Mouse (Mus musculus): ENCODE measurements around the gene Elp4.
A peak's percentile ranks its signal among the peaks of the same experiment; 100 is the strongest.

The Elp4 gene

DNA sequence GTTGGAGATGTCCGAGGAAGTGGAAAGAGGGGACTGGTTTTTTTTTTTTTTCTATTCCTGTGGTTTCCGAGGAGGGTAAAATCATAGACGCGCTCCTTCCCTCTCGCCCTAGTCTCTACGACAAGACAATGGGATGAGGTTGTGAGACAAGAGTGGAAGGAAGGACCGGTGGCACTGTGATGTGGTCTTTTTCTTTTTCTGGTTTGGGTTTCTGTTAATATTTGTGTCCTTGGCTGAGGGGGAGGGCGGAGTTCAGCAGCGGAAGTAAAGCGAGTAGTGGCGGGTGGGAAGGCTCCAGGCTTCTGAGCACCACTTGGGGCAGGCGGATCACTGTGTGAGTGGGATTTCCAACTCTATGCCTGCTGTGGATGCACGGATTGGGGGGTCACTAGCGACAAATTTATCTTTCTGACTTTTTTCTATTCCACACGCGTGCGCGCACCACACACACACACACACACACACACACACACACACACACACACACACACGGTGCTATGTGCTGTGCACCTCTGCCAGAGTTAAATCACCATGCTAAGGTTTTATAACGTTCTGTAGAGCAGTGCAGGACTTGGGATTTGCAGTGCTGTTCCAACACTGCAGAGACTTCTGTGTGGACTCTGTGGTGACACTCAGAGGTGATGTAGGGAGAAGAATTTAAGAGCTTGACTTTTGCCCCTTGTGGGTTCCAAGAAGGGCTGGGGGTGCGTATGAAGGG is 221.6 kb downstream of the Elp4 start:
- DNase-seq (ENCODE audit: low spot score in 2 of 2) = no peak

DNA sequence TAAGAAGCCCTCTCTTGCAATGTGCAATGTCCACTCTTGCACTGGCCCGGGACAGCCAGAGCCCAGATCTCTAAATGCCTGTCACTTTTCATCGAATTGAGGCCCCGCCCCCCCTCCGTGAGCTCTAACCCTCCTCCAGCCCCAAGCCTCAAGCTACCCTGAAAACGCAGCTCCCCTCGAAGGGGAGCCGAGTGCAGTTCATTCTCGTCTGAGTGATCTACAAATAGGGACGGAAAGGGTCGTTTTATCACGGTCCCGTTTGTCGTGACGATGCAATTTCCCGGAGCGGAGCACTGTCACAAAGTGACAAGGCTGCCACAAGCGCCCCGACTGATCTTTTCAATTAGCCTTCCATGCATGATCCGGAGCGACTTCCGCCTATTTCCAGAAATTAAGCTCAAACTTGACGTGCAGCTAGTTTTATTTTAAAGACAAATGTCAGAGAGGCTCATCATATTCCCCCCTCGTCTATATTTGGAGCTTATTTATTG is 222.3 kb downstream of the Elp4 start:
- no peak for DNase-seq (ENCODE audit: low spot score in 2 of 2)

DNA sequence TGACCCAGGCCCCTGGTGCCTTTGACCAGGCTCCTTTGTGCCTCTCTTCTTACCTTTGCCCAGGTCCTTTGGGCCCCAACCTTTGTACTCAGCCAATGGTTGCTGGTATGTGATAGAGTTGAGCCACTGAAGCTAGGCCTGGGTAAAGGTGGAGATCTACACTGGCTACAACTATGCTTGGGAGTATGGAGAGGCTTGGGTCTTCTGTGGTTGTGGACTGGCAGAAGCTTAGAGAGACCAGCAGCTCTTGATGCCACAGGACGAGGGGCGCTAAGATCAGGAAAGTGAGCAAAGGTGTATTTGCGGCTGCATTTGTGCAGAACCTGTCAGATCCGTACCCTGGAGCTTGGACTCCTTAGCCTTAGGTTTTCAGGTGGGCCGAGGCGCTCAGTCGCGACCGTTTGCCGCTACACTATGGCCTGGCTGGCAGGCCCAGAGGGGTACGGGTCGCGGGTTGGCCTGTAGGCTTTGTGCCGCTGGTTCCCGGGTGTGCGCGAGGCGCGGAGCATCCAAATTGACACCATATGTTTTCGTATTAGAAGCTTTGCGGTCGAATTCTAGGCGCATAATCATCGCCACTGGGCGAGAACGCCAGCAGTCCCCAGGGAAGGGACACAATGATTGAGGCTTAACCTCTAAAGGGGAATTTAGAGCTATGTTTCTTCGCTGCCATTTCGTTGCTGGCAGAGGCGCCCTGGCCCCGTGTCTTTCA is 223.2 kb downstream of the Elp4 start:
- DNase-seq (ENCODE audit: low spot score in 2 of 2) = no peak

DNA sequence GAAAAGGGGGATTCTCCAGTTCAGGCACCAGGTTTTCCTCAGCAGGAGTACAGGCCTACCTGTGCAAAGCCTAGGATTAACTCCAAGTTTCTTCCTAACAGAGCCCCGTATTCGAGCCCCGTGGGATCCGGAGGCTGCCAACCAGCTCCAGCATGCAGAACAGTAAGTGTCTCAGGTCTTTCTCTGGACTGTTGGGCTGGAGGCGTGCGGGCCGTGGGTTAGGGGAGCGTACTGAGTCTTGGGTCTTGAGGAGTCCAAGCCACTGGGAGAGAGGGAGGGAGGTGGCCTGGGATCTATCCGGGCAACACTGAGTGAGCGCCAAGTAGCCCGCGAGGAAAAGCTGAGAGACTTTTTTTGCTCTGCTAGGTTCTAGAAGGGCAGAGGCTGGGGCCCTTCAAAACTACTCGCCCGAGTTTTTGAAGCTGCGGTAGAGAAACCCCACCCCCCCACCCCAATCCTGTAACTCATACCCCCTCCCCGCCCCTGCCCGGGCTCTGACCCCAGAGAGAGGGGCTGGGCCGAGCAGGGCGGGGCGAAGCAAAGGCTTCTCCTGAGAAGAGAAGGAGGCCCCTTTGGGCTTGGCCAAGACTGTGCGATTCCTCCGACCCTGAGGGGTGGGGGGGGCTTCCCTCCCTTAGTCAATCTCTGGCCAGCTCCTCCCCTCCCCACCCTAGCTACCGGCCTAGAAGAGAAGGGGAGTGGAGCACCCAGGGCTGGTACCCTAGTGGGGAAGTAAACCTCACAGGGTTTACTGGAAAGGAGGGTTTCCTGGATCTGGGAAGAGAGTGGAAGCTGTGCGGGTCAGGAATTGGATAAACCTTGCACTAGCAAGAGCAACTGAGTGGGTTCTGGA is 224.0 kb downstream of the Elp4 start:
- DNase-seq (ENCODE audit: low spot score in 2 of 2) = no peak

DNA sequence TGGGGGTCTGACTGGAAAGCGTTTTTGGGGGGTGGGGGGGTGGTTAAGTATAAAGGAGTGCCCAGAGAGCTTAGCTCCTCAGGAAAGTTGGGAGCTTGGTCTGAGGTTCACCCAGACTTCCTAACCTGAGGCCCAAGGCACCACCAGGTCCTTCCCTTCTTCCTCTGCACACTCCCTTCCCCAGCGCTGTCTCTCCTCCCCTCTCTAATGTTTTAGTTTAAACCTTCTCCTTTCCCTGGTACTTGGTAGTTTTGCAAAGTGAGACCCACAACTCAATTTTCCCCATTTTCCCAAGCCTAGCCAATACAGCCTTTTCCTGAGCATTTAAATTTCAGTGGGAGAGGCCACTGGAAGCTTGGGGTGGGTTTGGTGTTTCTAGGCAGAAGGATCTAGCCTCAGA is 225.0 kb downstream of the Elp4 start:
- no peak for DNase-seq (ENCODE audit: low spot score in 2 of 2)

DNA sequence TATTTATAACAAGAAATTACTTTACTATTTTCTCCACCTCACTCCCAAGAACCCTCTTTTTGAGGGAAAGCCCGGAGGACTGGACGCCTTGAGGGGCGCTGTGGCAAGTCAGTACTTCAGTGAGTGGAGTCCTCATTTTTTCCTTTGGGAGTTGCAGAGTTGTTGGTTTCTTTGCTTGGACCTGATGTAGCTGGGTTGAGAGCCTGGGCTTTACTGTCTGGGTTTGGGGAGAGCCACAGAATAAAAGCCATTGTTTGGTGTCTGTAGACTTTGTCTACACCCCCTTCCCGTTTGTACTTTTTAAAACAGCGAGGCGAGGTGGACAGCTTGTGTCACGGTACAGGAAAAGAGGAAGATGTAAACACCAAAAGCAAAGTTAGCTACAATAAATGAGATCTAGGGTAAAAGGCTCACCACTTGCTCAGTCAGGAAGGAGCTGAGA is 225.5 kb downstream of the Elp4 start:
- no peak for DNase-seq (ENCODE audit: low spot score in 2 of 2)

DNA sequence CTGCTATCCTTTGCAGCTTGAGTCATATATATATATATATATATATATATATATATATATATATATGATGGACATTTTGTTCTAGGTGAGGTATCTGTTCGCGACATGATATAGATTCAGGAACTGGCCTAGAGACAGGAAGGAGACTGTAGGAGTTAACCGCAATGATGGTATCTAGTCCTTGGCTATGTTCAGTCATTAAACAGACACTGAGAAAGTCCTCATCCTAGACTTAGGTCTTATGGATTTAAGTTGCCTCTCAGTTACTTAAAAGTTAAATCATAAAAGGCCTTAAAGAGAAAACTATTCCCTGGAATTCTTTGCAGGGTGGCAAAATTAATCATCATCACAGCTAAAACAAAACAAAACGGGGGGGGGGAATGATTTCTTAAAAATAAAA is 226.1 kb downstream of the Elp4 start:
- no peak for DNase-seq (ENCODE audit: low spot score in 2 of 2)

DNA sequence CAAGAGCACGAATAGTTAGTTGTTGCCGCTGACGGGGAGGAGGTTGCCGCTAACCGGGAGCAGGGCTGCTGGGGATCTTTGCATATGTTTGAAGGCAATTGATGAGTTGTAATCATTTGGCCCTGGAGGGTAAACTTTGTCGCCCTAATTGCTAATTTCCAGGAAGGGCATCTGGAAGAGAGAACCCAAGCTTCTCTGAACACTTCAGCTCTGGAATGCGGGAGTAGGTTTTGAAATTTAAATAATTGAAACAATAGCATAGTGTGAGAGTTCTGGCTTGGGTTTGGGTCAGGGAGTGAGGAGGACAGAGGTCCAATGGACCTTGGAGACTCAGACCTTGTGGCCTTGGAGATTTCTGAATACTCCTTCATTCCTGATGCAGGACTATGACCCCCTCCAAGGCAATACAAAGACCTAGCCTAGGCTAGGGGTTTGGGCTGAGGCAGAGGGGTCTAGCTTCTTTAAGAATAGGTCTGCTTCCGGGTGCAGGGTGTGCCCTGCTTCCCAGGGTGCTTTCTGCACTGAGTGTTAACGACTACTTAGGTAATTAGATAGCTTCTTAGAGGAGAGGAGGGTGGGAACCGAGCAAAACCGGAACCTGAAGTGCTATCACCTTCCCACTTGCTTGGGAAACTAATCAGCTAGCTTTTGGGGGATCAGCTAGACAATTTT is 226.8 kb downstream of the Elp4 start:
- DNase-seq (ENCODE audit: low spot score in 2 of 2) = no peak

DNA sequence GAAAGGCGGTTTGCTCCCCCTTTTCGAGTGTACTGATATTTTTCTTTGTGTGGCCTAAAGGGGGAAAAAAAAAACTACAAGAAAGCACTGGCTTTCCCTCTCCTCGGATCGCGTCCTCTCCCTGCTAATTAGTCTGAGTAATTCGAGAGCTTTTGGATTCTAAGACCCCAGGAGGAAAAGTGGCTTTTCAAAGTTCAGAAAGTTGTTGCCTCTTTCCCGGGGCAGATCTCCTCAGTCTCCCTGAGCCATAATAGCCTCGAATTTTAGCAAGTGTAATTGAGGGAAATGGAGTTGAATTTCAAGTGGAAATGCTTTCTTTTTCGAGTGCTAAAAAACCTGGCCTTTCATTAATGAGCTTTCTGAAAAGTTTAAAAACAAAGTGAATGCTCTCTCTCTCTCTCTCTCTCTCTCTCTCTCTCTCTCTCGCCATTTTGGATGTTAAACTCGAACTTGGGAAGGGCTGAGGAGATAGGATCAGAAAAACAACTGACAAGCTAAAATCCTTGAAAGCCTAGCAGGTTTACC is 227.4 kb downstream of the Elp4 start:
- no peak for DNase-seq (ENCODE audit: low spot score in 2 of 2)

DNA sequence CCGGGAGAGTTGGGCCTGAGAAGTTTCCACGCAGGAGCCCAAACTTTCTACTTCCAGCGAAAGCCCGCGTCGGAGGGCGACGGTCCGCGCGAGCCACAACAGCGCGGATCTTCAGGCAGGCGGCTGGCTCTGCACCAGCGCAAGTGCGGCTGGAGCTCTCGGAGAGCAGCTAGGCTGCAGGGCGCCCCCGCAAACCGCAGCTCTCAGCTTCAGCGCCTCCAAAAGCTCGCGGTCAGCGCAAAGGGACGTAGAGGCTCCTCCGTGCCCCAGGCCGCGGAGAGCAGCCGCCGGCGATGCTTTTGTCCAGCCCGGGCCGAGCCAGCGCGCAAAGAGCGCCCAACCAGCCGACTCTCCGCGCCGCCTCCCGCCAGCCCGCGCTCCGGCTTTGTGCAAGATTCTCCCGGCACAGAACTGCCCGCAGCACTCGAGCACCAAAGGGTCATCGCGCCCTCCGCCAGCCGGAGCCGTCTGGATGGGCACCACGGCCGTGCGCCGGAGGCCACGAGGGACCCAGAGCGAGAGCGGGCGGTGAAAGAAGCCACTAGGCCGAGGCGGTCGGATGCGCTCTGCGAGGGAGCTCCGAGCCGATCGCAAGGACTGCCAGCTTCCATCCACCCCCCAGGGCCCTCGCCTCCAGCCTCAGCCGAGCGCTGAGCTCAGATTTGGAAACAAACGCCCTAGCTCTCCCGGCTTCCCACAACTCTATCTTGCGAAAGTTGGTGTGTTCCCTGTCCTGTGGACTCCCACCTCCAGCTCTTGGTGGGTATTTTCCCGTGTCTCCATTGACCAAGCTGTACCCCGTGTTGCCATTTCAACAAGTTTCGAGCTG is 228.1 kb downstream of the Elp4 start:
- no peak for DNase-seq (ENCODE audit: low spot score in 2 of 2)

DNA sequence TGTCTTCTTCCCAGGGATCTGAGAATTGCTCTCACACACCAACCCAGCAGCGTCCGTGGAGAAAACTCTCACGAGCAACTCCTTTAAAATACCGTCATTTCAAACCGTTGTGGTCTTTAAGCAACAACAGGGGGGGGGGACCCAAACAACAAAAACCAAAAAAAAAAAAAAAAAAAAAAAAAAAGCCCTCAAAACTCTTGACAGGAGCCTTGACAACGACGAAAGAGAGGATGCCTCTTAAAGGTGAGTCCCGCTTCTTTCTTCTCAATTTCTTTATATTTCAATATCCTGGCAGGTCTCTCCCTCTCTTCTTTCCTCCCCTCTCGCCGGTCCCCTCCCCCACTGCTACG is 228.7 kb downstream of the Elp4 start:
- no peak for DNase-seq (ENCODE audit: low spot score in 2 of 2)

DNA sequence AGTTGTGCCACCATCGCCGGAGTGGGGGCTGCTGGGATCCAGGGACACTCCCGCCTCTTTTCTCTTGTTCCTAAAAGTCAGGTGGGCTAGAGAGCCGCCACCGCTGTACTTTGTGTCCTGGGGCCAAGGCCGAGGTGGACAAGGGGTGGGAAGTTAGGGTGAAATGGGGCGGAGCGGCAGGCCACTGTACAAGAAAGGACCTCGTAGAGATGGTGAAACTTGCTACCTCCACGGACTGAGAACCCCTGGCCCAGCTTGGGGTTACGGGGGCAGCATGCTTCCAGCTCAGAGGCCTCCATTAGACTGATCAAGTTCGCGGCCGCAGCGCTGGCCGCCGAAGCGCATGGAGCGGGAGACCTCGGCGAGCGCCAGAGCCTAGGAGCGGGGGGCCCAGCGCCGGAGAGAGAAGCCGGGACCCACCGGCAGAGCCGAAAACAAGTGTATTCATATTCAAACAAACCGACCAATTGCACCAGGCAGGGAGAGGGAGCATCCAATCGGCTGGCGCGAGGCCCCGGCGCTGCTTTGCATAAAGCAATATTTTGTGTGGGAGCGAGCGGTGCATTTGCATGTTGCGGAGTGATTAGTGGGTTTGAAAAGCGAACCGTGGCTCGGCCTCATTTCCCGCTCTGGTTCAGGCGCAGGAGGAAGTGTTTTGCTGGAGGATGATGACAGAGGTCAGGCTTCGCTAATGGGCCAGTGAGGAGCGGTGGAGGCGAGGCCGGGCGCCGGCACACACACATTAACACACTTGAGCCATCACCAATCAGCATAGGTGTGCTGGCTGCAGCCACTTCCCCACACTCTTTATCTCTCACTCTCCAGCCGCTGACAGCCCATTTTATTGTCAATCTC is 229.3 kb downstream of the Elp4 start:
- DNase-seq (ENCODE audit: low spot score in 2 of 2) = peak; percentile 68 to 79

DNA sequence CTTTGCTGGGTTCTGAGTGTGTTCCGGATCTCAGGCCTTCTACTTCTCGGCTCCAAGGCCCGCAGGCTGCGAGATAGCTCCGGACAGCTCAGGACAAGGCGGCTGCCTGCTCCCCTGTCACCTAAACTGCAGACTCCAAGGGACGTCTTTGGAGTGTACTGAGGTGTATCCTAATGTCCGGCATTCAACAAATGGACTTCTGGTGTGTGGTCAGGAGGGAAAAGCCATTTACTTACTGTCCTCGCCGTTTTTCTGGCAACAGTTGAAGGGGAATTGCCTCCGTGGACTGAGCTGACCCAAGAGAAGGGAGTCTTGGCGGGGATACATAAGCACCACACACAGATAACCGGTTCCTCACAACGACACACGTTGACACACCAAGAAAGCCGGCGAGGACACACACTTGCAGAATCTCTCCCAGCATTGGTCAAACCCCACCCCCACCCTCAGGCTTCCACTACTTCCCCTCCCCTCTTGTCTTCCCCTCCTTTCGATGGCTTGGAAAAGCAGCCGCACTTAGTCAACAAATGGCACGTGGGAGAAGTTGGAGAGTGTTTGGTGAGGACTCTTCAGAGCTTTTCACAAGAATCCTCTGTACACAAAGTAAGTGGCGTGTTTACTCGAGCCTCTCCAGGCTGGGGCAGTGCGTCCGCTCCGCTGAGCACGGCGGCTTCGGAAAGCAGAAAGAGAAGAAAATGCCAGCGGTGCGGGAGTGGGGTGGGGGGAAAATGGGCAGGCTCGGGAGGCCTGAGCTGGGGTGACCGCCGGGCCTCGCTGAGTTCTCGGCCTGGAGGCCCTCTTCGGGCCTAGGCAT is 230.1 kb downstream of the Elp4 start:
- no peak for DNase-seq (ENCODE audit: low spot score in 2 of 2)

DNA sequence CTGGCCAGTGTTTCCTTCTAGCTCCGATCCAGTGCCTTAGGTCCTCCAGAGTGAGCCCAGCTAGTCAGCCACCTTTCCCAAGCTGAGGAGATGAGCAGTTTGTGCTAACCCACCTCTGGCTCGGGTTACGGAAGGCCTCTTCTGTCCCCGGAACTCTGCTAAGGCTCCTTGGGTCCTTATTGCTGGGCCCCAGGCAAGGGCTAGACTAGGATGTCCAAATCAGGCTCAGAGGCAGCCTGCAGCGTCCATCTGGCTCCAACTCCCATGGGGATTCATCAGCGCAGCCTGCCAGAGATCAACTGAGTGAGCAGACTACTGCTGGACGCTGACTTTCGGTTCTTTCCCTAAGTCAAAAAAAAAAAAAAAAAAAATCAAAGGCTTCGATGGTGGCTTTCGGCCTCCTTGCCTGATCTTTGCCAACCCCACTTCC is 230.7 kb downstream of the Elp4 start:
- no peak for DNase-seq (ENCODE audit: low spot score in 2 of 2)

DNA sequence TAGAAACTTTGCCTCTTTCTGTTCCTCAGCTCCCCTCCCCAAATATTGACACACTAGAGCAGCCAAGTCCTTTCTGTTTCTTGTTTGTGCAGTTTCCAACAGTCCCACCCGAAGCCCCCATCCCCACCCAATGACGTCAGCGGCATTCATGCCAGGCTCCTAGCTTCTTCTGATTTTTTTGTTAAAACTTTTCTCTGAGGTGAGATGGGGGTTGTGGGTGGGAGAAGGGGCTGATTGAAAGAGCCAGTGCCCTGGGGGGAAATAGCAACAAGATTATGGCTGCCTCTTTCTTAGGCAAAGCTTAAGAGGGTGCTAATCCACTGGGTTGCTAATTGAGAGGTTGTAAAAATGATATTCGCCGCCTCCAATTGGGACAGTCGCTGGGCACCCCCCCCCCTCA is 231.3 kb downstream of the Elp4 start:
- DNase-seq (ENCODE audit: low spot score in 2 of 2) = no peak

DNA sequence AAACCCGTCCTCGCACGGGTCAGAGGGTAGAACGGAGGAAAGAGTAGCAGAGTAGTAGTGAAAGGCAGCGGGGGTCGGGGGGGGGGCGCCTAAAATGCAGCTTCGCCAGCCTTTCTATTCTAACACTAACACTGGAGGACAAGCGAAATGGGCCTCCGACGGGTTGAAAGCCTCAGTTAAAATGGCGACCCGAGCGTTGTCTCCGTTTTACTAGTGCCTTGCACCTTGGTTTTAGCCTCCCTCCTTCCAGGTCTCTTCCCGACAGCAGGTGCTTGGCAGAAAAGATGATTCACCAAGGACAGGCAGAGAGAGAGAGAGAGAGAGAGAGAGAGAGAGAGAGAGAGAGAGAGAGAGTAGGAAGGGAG is 231.8 kb downstream of the Elp4 start:
- DNase-seq (ENCODE audit: low spot score in 2 of 2) = no peak

DNA sequence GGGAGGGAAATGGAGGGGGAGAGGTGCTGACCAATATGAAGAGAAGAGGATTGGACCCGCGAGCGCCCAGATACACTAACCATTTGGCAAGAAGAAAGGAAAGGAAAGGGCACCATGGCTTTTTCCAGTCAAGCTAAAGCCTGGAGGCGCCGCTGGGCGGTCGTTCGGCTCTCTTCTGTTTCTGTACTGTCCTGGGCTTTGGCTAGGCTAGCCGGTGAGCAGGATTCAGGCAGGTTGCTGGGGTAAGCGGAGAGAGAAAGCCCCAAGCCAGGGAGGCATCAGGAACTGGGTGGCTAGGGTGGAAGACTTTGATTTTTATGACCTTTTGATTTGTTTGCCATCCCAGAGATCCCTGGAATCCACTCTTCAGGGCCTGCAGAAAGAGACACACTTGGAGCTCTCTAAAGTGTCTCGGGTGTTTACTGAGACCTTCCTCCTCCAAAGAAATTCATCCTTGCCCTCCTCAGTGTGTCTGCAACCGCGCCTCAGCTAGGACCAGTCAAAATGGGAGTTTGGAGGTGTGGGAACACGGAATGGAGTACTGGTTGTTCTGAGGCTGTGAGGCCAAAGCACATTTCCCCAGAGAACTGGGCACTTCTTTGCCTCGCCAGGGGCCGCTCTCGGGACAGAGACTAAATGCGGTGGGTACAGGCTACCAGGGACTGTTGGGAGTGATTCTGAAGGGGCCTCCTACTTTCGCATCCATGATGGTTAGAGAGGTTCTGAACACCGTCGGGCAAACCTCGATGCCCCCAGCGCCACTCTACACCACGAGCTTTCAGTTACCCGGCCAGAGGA is 232.4 kb downstream of the Elp4 start:
- DNase-seq (ENCODE audit: low spot score in 2 of 2) = no peak

DNA sequence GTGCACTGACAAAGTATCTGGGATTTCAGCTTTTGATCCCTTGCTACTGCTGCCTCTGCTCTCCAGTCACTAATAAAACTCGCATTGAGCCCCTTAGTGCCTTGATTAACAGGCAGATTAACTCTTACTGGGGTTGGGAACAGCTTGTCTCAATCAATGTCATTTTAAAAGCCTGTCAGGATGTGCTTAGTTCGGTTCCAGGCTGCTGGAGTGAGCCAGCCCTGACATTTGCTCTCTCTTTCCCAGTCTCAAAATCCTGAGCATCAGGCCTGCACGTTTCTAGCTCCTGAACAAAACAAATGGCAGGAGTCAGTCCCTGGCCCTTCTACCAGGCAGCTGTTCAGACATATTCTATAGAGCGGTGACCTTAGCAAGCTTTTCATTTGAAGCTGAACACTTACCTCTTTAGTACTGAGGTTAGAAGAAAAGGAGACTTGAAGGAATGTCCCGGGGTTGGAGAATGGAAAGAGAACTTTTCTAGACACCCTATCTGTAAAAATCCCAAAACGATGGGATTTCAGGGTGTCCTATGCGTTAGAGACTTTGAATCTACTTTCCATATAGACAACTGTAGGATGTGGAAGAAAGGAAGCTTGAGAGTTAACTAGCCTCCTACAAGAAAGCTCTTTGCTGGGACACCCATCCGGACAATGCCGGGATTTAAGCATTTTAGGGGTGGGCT is 233.1 kb downstream of the Elp4 start:
- DNase-seq (ENCODE audit: low spot score in 2 of 2) = no peak
